Mouse (Mus musculus): ENCODE measurements around the gene Cln5.

The Cln5 gene

DNA sequence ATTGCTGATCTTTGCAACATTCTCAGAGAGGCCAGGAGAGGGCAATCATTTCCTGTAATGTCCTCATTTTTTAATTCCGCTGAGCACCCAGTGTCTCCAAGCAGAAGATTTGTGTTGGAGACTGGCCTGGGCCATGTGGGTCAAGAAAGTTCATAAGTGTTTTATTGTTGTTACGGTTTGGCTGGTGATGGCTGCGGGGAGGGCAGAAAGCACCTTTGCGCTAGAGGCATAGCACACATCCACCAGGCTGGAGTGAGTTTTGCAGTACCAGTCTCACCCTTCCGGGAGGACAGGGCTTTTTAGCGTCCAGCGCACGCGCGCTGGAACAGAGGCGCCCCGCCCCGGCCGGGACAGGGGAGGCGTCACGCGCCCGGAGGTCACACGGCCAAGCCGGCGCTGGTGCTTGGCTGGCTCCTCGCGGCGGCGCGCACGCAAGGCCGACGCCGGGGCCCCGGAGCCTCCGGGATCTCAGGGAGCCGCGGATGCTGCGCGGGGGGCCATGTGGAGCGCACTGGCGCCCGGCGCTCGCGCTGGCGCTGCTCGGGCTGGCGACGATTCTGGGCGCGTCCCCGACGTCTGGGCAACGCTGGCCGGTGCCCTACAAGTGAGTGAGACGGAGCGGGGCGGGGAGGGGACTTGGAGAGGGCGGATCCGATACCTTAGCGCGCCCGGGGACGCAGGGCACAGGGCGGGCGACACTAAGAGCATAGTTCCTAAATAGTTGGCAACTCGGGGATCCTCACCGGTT is at the start of gene Cln5:
Gene Cln5, plus strand, starts transcription at position 353 of the 748 bp plus-strand sequence.
- DNase-seq = peak; percentile 96 to 97

DNA sequence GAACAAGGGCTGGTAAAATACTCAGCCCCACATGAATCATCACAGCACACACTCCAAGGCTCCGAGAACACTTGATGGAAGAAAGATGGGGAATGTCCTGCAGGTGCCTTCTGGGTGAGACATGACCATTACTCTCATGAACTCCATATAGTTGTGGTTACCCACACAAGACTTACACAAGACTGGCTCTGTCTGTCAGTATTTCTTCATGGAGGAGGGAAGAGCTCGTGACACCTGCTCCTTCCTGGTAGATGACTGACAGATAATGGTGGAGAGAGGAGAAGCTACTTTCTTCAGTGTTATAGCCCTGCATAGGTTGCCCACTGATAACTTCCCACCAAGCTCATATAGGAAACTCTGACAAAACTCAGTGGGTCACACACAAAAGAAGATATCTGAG is 40.8 kb upstream of the Cln5 start:
- DNase-seq = no peak

GRCm38 (mm10) chr14:103033271-103033823 is 36.7 kb upstream of the Cln5 start:
- DNase-seq = no peak

DNA sequence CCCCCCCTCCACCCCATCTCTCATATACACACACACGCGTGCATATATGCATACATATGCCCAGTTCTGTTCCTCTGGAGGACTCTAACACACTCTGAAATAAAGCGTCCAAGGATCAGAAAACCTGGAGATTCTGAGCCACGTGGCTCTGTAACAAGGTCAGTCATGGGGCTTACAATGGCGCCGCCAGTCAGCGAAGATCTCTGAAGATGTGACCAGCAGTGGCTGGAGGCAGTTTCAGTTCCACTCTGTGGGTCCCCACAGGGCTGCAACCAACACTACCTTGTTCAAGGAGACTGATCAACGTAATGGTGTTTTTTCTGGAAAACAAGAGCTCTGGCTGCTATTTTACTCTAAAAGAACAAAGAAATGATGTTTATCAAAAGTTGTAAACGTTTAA is 35.9 kb upstream of the Cln5 start:
- DNase-seq = no peak

- DNase-seq = no peak
Measured at GRCm38 (mm10) chr14:103037016-103037415, 33.0 kb upstream of the Cln5 start.

DNA sequence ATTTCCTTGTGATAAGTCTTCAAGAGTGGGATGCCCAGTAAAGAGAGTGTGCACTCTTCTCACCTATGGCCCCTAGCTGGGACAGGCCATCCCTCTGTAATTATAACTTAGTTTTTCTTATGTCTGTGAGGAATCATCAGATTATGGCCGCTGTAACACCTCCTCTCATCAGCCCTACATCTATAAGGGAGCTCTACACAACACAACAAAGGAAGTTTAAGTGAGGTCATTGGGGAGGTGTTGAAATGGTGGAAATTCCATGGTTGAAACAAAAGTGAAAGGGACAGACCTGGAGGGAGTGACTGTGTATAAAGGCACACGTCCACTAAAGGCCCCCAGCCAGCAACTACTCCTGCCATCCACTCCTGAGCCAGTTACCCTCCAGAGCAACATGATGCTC is 23.3 kb upstream of the Cln5 start, which contains the start of gene Acod1:
Gene Acod1, plus strand, starts transcription at position 301 of the 400 bp plus-strand sequence.
- no peak for DNase-seq

DNA sequence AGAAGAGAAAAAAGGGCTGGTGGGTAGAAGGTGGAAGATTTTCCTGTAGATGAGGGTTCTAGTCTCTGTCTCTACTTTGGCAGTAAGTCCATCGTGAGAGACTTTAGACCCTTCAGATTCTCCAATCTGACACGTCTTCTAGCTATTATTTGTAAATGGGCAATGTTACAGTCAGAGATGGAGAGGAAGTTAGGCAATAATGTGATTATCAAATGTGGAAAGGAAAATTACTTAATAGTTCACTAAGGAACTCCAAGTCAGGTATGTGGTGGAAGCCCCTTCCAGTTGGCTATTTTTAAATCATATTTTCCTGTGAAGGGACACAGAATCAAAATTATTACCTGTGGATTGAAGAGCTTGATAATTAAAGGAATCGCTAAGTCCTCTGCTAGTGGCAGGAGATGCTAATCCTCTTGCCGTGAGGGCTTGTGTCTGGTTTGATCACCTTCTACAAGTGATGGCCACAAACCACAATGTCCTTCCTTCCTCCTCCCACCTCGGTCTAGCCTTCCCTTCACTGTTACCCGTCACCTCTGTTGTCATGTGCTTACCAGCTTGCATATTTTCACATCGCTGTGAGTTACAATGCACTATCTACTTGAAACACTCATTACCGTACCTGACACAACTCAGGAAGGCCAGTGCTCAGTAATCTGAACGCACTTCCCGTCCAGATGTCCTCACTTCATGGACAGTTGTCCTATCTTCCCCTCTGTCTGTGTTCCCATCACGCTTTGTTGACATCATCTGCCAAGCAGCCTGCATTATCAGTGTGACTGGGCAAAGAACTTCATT is 21.5 kb upstream of the Cln5 start:
- DNase-seq = no peak

GRCm38 (mm10) chr14:103051159-103051769 is 18.8 kb upstream of the Cln5 start:
- DNase-seq = peak; percentile 86 to 89

DNA sequence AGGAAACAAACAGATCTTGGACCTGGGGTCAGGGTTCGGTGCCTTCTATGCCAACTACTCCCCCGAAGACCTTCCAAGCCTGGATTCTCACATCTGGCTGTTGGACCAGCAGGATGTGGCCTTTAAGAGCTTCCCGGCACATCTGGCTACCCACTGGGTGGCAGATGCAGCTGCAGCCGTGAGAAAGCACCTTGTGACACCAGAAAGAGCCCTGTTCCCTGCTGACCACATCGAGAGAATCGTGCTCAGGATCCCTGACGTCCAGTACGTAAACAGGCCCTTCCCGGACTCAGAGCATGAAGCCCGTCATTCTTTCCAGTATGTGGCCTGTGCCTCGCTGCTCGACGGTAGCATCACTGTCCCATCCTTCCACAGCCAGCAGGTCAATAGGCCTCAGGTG is 15.3 kb upstream of the Cln5 start:
- DNase-seq = no peak

GRCm38 (mm10) chr14:103056601-103057000 is 13.4 kb upstream of the Cln5 start:
- DNase-seq = no peak

GRCm38 (mm10) chr14:103058998-103059397 is 11.0 kb upstream of the Cln5 start:
- DNase-seq = no peak

- DNase-seq = no peak
Measured at GRCm38 (mm10) chr14:103059495-103059894, 10.5 kb upstream of the Cln5 start.

DNA sequence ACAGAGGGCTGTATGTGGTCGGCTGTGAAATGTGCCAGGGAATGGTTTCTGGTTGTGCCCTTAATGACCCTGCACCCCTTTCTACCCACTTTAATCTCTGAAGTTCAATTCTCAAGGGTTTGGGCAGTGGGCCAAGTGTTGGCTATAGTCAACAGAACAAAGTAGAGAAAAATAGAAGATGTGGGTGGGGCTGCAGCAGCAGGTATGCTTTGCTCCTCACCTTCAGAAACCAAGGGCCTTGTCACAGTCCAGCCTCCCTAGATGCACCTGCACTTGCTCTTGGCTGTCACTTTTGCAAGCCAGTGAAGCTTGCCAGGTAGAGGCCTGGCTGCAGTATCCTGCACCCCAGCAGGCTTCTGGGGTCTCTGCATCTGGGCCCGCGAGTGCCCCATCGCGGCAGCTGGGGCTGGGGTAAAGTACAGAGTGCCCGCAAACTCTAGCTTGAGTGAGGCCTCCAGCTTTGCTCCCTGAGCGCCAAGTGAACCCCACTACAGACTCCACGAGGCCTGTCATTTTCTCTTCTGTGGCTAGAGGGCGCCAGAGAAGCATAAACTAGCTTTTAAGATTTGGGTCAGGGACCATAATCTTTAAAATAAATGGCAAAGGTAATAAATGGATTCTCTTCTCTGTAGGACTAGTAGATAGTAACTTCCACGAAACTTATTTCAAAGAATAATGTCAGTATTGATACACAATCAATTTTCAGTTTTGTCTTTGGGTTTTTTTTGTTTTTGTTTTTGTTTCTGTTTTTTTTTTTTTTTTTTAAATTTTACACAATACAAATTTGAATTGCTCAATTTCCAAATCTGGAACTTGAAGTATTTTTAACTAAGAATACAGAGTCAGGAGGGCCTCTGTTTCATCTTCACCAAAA is 4.5 kb upstream of the Cln5 start:
- DNase-seq = peak; percentile 88 to 89

- no peak for DNase-seq
Measured at GRCm38 (mm10) chr14:103069465-103069863, 552 bp upstream of the Cln5 start.

GRCm38 (mm10) chr14:103070790-103071189 is 774 bp downstream of the Cln5 start:
- peak; percentile 33 to 37 for DNase-seq

DNA sequence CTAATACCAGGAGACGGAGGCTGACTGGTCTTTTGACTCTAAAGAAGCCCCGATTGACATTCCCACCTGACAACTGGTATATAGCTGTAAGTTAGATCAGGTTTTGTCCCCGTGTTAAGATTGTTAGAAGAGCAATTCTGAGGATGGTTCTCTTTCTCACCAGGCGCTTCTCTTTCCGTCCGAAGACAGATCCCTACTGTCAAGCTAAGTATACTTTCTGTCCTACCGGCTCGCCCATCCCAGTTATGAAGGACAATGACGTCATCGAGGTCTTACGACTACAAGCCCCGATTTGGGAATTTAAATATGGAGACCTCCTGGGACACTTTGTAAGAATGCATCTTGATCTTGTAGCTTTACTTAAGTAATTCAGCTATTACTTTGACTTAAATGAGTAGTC is 1.5 kb downstream of the Cln5 start:
- DNase-seq = no peak

DNA sequence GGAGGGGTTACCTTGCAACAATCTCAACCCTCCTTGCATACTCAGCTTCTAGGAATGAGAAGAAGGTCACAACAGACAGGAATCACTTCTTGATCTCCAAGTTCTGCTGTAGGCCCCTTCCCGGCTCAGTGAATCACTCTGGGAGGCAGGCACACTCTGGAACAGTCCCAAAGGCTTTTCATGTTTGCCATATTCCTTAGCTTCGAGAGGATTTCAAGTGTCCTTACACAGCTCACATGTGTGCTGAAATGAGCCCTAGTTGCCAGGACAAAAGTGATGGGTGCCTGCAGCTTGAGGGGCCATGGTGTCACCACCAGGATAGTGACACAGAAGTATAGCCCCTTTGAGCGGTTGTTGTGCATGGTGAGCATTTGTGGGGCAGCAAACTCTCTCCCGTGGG is 2.7 kb downstream of the Cln5 start:
- DNase-seq = no peak

- DNase-seq = no peak
Measured at GRCm38 (mm10) chr14:103073825-103074224, 3.8 kb downstream of the Cln5 start.

GRCm38 (mm10) chr14:103075166-103075565 is 5.2 kb downstream of the Cln5 start:
- no peak for DNase-seq

GRCm38 (mm10) chr14:103077272-103078005 is 7.4 kb downstream of the Cln5 start:
- no peak for DNase-seq
